Mouse (Mus musculus) forebrain, embryonic 11.5 days (tissue): Measurements from ENCODE around the gene Gpr55. TPM values are rescaled to one million over a fixed set of nuclear protein-coding genes. Genes with fewer than 3 reads are reported as not detected.

ENCODE experiments used
- ATAC-seq: fragments of 200-750 bp; cut with Nextera tagmentation; replicated peaks from 2 replicates; pipeline ENCODE4 v1.8.0; 2017; ENCODE audit warnings: moderate TSS enrichment; ENCODE audit not compliant: low FRiP score
- DNase-seq: peaks from one replicate; pipeline ENCODE4 v3.0.0-alpha.2; 2017; ENCODE audit warnings: low spot score
- H3K27ac ChIP-seq: fragments of 300-500 bp; sonication (generic); 2 replicates; pipeline ENCODE4 v1.5.1; 2014; ENCODE audit warnings: low read depth, low read length
- H3K27me3 ChIP-seq: fragments of 300-500 bp; sonication (generic); 2 replicates; pipeline ENCODE4 v1.6.1; 2014; ENCODE audit warnings: mild to moderate bottlenecking, low read length, mixed read lengths; ENCODE audit not compliant: control insufficient read depth, insufficient read depth
- H3K36me3 ChIP-seq: fragments of 300-500 bp; sonication (generic); 2 replicates; pipeline ENCODE4 v1.6.1; 2014; ENCODE audit warnings: mild to moderate bottlenecking, low read length, moderate library complexity, mixed read lengths; ENCODE audit not compliant: control insufficient read depth, insufficient read depth
- H3K4me1 ChIP-seq: fragments of 300-500 bp; sonication (generic); replicated peaks from 2 replicates; pipeline ENCODE4 v1.6.1; 2014; ENCODE audit warnings: low read length, mixed read lengths; ENCODE audit not compliant: control insufficient read depth, insufficient read depth
- H3K4me2 ChIP-seq: fragments of 300-500 bp; sonication (generic); 2 replicates; pipeline ENCODE4 v1.6.1; 2014; ENCODE audit warnings: low read depth, mild to moderate bottlenecking, low read length, moderate library complexity, mixed read lengths; ENCODE audit not compliant: severe bottlenecking
- H3K4me3 ChIP-seq: fragments of 300-500 bp; sonication (generic); 2 replicates; pipeline ENCODE4 v1.5.1; 2014; ENCODE audit warnings: low read depth, low read length
- H3K9ac ChIP-seq: fragments of 300-500 bp; sonication (generic); 2 replicates; pipeline ENCODE4 v1.6.1; 2014; ENCODE audit warnings: low read length
- H3K9me3 ChIP-seq: fragments of 300-500 bp; sonication (generic); 2 replicates; pipeline ENCODE4 v1.6.1; 2016; ENCODE audit warnings: low read length, mixed read lengths; ENCODE audit not compliant: control insufficient read depth
- WGBS: fragments of 180-500 bp; shearing (Covaris S2); extraction: QIAGEN DNeasy Blood & Tissue Kit; methylation state at CpG from one replicate; pipeline ENCODE4 v1.1.7; 2014; 5-methylcytosine and 5-hydroxymethylcytosine counted together
- polyA plus RNA-seq: library from polyadenylated mRNA; unstranded; fragments of >200 nt; fragmentation: Nextera tagmentation; extraction: Ambion mirVana; gene quantifications from 2 replicates; pipeline ENCODE4 v1.2.1, GENCODE M21; 2014

Gene Gpr55
- polyA plus RNA-seq, 1 experiment from 2014 or later = not detected

- ATAC-seq = no peak
- H3K4me2 ChIP-seq = no peak overlapping the region
- H3K36me3 ChIP-seq = no peaks in the 10 kb centered on the region
- no peak overlapping the region for H3K9ac ChIP-seq
- no peak overlapping the region for H3K27ac ChIP-seq
- no peaks in the 10 kb centered on the region for H3K9me3 ChIP-seq
- H3K4me3 ChIP-seq = no peak overlapping the region
- no peaks in the 10 kb centered on the region for H3K27me3 ChIP-seq
- DNase-seq = no peak
- H3K4me1 ChIP-seq = no peaks in the 10 kb centered on the region
- 83% methylated on average over 2 of the region's 2 CpGs for WGBS
Observed at GRCm38 (mm10) chr1:85949085-85949684, 11.6 kb downstream of the Gpr55 start.

- Histone ChIP-seq H3K9me3 (no peaks in the 10 kb centered on the region), H3K4me2 (no peak overlapping the region), H3K27me3 (no peaks in the 10 kb centered on the region), H3K4me1 (0 out of 2 replicates have a peak, but pooled peaks cover 2% of the 10 kb centered on the region), H3K36me3 (no peaks in the 10 kb centered on the region), H3K9ac (no peak overlapping the region), H3K27ac (no peak overlapping the region), H3K4me3 (no peak overlapping the region)
- no peak for ATAC-seq
- DNase-seq = no peak
- 85% methylated on average over 8 of the region's 8 CpGs for WGBS
Observed at GRCm38 (mm10) chr1:85942318-85942717, 18.5 kb downstream of the Gpr55 start.

GRCm38 (mm10) chr1:85937323-85937722, 23.5 kb downstream of the Gpr55 start:
- H3K27ac ChIP-seq = no peak overlapping the region
- H3K4me3 ChIP-seq = no peak overlapping the region
- no peak overlapping the region for H3K9ac ChIP-seq
- H3K27me3 ChIP-seq = no peaks in the 10 kb centered on the region
- ATAC-seq (no peak), DNase-seq (no peak)
- peaks cover 16% of the 10 kb centered on the region for H3K4me1 ChIP-seq
- 85% methylated on average over 1 of the region's 1 CpGs for WGBS
- H3K9me3 ChIP-seq = no peaks in the 10 kb centered on the region
- no peak overlapping the region for H3K4me2 ChIP-seq
- no peaks in the 10 kb centered on the region for H3K36me3 ChIP-seq

- Histone ChIP-seq H3K9me3 (no peaks in the 10 kb centered on the region), H3K4me1 (peaks cover 17% of the 10 kb centered on the region)
- WGBS = 84% methylated on average over 6 of the region's 6 CpGs
Observed at GRCm38 (mm10) chr1:85936265-85936664, 24.5 kb downstream of the Gpr55 start.

GRCm38 (mm10) chr1:85935148-85935852, 25.5 kb downstream of the Gpr55 start:
- Histone ChIP-seq H3K36me3 (no peaks in the 10 kb centered on the region), H3K9me3 (no peaks in the 10 kb centered on the region), H3K4me2 (no peak overlapping the region), H3K27me3 (no peaks in the 10 kb centered on the region), H3K4me1 (peaks cover 16% of the 10 kb centered on the region), H3K9ac (no peak overlapping the region), H3K4me3 (no peak overlapping the region), H3K27ac (no peak overlapping the region)
- DNase-seq (peak; percentile 73), ATAC-seq (no peak)
- 49% methylated on average over 8 of the region's 8 CpGs for WGBS

More at GRCm38 (mm10) chr1:85936265-85936664, 24.5 kb downstream of the Gpr55 start:
- no peak overlapping the region for H3K9ac ChIP-seq
- no peaks in the 10 kb centered on the region for H3K36me3 ChIP-seq
- no peak overlapping the region for H3K4me2 ChIP-seq
- ATAC-seq = no peak
- DNase-seq = no peak
- no peak overlapping the region for H3K27ac ChIP-seq
- H3K4me3 ChIP-seq = no peak overlapping the region
- H3K27me3 ChIP-seq = no peaks in the 10 kb centered on the region

- Histone ChIP-seq H3K27me3 (no peaks in the 10 kb centered on the region), H3K4me1 (peaks cover 15% of the 10 kb centered on the region), H3K4me3 (no peak overlapping the region), H3K36me3 (no peaks in the 10 kb centered on the region), H3K27ac (no peak overlapping the region; the same call in 1 of the 2 replicates), H3K4me2 (no peak overlapping the region), H3K9ac (no peak overlapping the region), H3K9me3 (no peaks in the 10 kb centered on the region)
- WGBS = 15% methylated on average over 7 of the region's 7 CpGs
- no peak for ATAC-seq
- DNase-seq = no peak
Observed at GRCm38 (mm10) chr1:85934560-85934959, 26.2 kb downstream of the Gpr55 start.

- Histone ChIP-seq H3K4me3 (no peak overlapping the region), H3K9me3 (no peaks in the 10 kb centered on the region), H3K4me2 (peak overlapping the region; percentile 29; the same call in 1 of the 2 replicates), H3K36me3 (no peaks in the 10 kb centered on the region), H3K4me1 (peaks cover 15% of the 10 kb centered on the region), H3K27ac (peak overlapping the region; percentile 41; the same call in 1 of the 2 replicates), H3K27me3 (no peaks in the 10 kb centered on the region), H3K9ac (peak overlapping the region; percentile 23)
- ATAC-seq (peak; percentile 57), DNase-seq (no peak)
- 20% methylated on average over 11 of the region's 11 CpGs for WGBS
Observed at GRCm38 (mm10) chr1:85933631-85934465, 27.0 kb downstream of the Gpr55 start.

- Histone ChIP-seq H3K9me3 (no peaks in the 10 kb centered on the region), H3K36me3 (no peaks in the 10 kb centered on the region), H3K4me1 (peaks cover 22% of the 10 kb centered on the region), H3K9ac (peak overlapping the region; percentile 23; the same call in 1 of the 2 replicates), H3K4me2 (no peak overlapping the region), H3K27me3 (no peaks in the 10 kb centered on the region), H3K27ac (0 out of 2 replicates have a peak overlapping the region, but pooled peaks have one; percentile 1), H3K4me3 (no peak overlapping the region)
- ATAC-seq (peak; percentile 14; the same call in 1 of the 2 replicates), DNase-seq (no peak)
- 34% methylated on average over 7 of the region's 7 CpGs for WGBS
Observed at GRCm38 (mm10) chr1:85933226-85933625, 27.6 kb downstream of the Gpr55 start.
